Mouse (Mus musculus): ENCODE results near the gene Olfr638. TPM values are rescaled to one million over a fixed set of nuclear protein-coding genes. Genes with fewer than 3 reads are reported as not detected.
"Not testable (repeated sequence)": the region's sequence is repeated elsewhere in the genome, so short reads cannot be mapped to it uniquely, and the experiment has no call there.

Gene Olfr638
- polyA plus RNA-seq (2014; fragmentation: Nextera tagmentation; extraction: Ambion mirVana): not detected in 2 replicates

DNA sequence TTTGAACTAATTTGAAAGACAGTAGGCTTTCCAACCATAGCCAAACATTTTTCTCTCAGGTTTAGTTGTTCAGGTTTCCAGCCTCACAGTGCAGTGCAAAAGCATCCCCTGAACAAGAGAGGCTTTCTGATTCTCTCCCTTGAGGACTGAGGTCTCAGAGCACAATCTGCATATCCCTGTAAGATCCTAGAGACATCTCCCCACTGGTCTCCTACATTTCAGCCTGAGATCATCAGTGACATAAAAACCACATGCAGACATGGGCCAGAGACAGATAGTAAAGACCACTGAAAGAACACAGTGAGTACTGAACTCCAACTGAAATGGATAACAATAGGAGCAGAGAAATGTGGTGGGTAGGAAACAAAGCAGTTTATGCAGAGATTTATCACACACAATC, at the start of gene Olfr638:
Gene Olfr638, plus strand, starts transcription at position 301 of the 400 bp plus-strand sequence.
- H3K27me3 ChIP-seq (ENCODE audit: control insufficient read depth, insufficient read depth, low read length): no peaks in the 10 kb centered on the region
- no peak within 1 kb of the TSS for H3K4me3 ChIP-seq (ENCODE audit: low read depth, low read length)
- no peaks in the 10 kb centered on the region for H3K9me3 ChIP-seq (ENCODE audit: control insufficient read depth, low read length)
- no peak within 1 kb of the TSS for H3K4me2 ChIP-seq (ENCODE audit: low read depth, severe bottlenecking)
- DNase-seq (ENCODE audit: low spot score): no peak
- H3K9ac ChIP-seq (ENCODE audit: low read length): no peak within 1 kb of the TSS
- H3K36me3 ChIP-seq (ENCODE audit: control insufficient read depth, insufficient read depth, low read length): no peaks in the 10 kb centered on the region
- H3K27ac ChIP-seq (replicated peaks; ENCODE audit: low read depth, low read length): no peak within 1 kb of the TSS
- no peaks in the 10 kb centered on the region for H3K4me1 ChIP-seq (ENCODE audit: control insufficient read depth, insufficient read depth, low read length)
- no peak for ATAC-seq (ENCODE audit: insufficient number of reproducible peaks, low FRiP score, low TSS enrichment, low read depth)

- H3K9me3 ChIP-seq (ENCODE audit: control insufficient read depth, low read length); H3K36me3 ChIP-seq (ENCODE audit: control insufficient read depth, insufficient read depth, low read length); ATAC-seq (ENCODE audit: insufficient number of reproducible peaks, low FRiP score, low TSS enrichment, low read depth); H3K27me3 ChIP-seq (ENCODE audit: control insufficient read depth, insufficient read depth, low read length); H3K4me2 ChIP-seq (ENCODE audit: low read depth, severe bottlenecking); H3K27ac ChIP-seq (replicated peaks; ENCODE audit: low read depth, low read length); H3K9ac ChIP-seq (ENCODE audit: low read length); H3K4me3 ChIP-seq (ENCODE audit: low read depth, low read length); H3K4me1 ChIP-seq (ENCODE audit: control insufficient read depth, insufficient read depth, low read length); DNase-seq (ENCODE audit: low spot score): not testable (repeated sequence)
- 91% methylated on average over 22 of the region's 22 CpGs for WGBS
Measured at GRCm38 (mm10) chr7:103966873-103967272, 31.7 kb upstream of the Olfr638 start.

GRCm38 (mm10) chr7:103970852-103971251, 27.7 kb upstream of the Olfr638 start, which contains the start of gene Olfr635:
Gene Olfr635 (plus strand): TSS chr7:103971152.
- no peak within 1 kb of the TSS for H3K27ac ChIP-seq (replicated peaks; ENCODE audit: low read depth, low read length)
- no peaks in the 10 kb centered on the region for H3K9me3 ChIP-seq (ENCODE audit: control insufficient read depth, low read length)
- no peaks in the 10 kb centered on the region for H3K36me3 ChIP-seq (ENCODE audit: control insufficient read depth, insufficient read depth, low read length)
- no peak within 1 kb of the TSS for H3K4me2 ChIP-seq (ENCODE audit: low read depth, severe bottlenecking)
- no peak within 1 kb of the TSS for H3K4me3 ChIP-seq (ENCODE audit: low read depth, low read length)
- H3K9ac ChIP-seq (ENCODE audit: low read length): no peak within 1 kb of the TSS
- H3K4me1 ChIP-seq (ENCODE audit: control insufficient read depth, insufficient read depth, low read length): no peaks in the 10 kb centered on the region
- DNase-seq (ENCODE audit: low spot score) (no peak), ATAC-seq (ENCODE audit: insufficient number of reproducible peaks, low FRiP score, low TSS enrichment, low read depth) (no peak)
- no peaks in the 10 kb centered on the region for H3K27me3 ChIP-seq (ENCODE audit: control insufficient read depth, insufficient read depth, low read length)
- WGBS: 77% methylated on average over 1 of the region's 1 CpGs

DNA sequence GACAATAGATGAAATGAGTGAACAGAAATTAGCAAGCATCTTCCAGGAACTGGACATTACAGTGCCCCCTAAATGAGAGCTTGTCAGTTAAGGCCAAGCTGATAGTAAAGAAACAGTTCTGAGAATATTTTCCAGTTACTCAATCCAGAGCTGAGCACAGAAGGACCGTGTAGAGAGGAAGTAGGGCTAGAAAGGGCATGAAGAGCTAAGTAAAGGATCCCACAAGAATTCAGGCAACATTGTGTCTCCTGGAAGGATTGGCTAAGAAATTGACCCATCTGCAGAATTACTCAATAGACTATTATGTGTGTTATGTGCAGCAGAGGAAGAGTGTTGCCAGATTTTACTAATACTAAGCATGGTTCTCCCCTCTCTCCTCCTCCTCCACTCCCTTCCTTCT, 26.8 kb upstream of the Olfr638 start:
- Histone ChIP-seq H3K36me3 (ENCODE audit: control insufficient read depth, insufficient read depth, low read length) (no peaks in the 10 kb centered on the region), H3K9me3 (ENCODE audit: control insufficient read depth, low read length) (no peaks in the 10 kb centered on the region), H3K4me2 (ENCODE audit: low read depth, severe bottlenecking) (no peak overlapping the region), H3K27ac (replicated peaks; ENCODE audit: low read depth, low read length) (no peak overlapping the region), H3K4me3 (ENCODE audit: low read depth, low read length) (no peak overlapping the region), H3K4me1 (ENCODE audit: control insufficient read depth, insufficient read depth, low read length) (no peaks in the 10 kb centered on the region), H3K9ac (ENCODE audit: low read length) (no peak overlapping the region), H3K27me3 (ENCODE audit: control insufficient read depth, insufficient read depth, low read length) (no peaks in the 10 kb centered on the region)
- WGBS: 72% methylated on average over 1 of the region's 1 CpGs
- ATAC-seq (ENCODE audit: insufficient number of reproducible peaks, low FRiP score, low TSS enrichment, low read depth): no peak
- no peak for DNase-seq (ENCODE audit: low spot score)

- no peak overlapping the region for H3K4me2 ChIP-seq (ENCODE audit: low read depth, severe bottlenecking)
- no peaks in the 10 kb centered on the region for H3K4me1 ChIP-seq (ENCODE audit: control insufficient read depth, insufficient read depth, low read length)
- H3K9me3 ChIP-seq (ENCODE audit: control insufficient read depth, low read length): no peaks in the 10 kb centered on the region
- no peak overlapping the region for H3K9ac ChIP-seq (ENCODE audit: low read length)
- H3K4me3 ChIP-seq (ENCODE audit: low read depth, low read length): no peak overlapping the region
- no peak for ATAC-seq (ENCODE audit: insufficient number of reproducible peaks, low FRiP score, low TSS enrichment, low read depth)
- no peak overlapping the region for H3K27ac ChIP-seq (replicated peaks; ENCODE audit: low read depth, low read length)
- DNase-seq (ENCODE audit: low spot score): no peak
- H3K36me3 ChIP-seq (ENCODE audit: control insufficient read depth, insufficient read depth, low read length): no peaks in the 10 kb centered on the region
- no peaks in the 10 kb centered on the region for H3K27me3 ChIP-seq (ENCODE audit: control insufficient read depth, insufficient read depth, low read length)
Measured at GRCm38 (mm10) chr7:103999124-103999523, 578 bp downstream of the Olfr638 start.

DNA sequence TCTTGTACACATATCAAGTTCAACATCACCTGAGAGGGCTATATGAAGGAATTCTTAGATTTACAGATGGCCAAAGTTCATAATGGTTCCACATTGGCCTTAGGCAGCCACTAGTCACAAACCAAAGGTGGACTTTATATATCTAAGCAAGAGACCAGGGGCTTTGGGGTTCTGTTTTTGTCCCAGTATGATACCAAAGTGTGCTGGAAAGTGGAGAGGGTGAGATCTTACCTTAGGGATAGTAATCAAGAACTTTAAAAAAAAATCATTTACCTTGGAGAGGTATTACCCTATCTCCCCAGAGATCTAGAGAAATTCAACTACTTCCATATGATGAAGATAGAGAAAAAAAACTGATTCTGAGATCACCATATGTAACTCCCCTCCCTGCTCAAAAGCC, 18.7 kb downstream of the Olfr638 start, which contains the start of gene Olfr639:
Gene Olfr639, minus strand, starts transcription at position 101 of the 400 bp plus-strand sequence.
- H3K9me3 ChIP-seq (ENCODE audit: control insufficient read depth, low read length): no peaks in the 10 kb centered on the region
- no peak within 1 kb of the TSS for H3K4me2 ChIP-seq (ENCODE audit: low read depth, severe bottlenecking)
- no peak within 1 kb of the TSS for H3K9ac ChIP-seq (ENCODE audit: low read length)
- no peak within 1 kb of the TSS for H3K27ac ChIP-seq (replicated peaks; ENCODE audit: low read depth, low read length)
- H3K27me3 ChIP-seq (ENCODE audit: control insufficient read depth, insufficient read depth, low read length): no peaks in the 10 kb centered on the region
- H3K4me1 ChIP-seq (ENCODE audit: control insufficient read depth, insufficient read depth, low read length): no peaks in the 10 kb centered on the region
- H3K36me3 ChIP-seq (ENCODE audit: control insufficient read depth, insufficient read depth, low read length): no peaks in the 10 kb centered on the region
- H3K4me3 ChIP-seq (ENCODE audit: low read depth, low read length): no peak within 1 kb of the TSS
- no peak for DNase-seq (ENCODE audit: low spot score)
- no peak for ATAC-seq (ENCODE audit: insufficient number of reproducible peaks, low FRiP score, low TSS enrichment, low read depth)

DNA sequence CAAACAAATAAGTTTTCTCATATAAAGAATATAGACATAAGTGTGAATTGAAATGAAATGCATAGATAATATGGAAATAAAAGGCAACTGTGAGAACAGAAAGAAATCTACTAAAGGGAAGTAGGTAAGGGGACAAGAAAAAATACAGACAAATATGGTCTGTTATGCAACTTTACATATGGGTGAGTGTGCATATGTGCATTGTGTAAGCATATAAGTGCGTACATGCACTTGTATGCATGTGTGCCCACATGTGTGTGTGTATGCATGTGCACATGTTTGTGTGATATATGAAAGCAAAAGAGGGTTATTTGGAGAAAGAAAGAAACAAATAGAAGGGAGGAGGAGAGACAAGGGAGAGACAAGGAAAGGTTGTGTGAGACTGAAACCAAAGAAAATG, 20.4 kb downstream of the Olfr638 start:
- Histone ChIP-seq H3K36me3 (ENCODE audit: control insufficient read depth, insufficient read depth, low read length) (no peaks in the 10 kb centered on the region), H3K4me2 (ENCODE audit: low read depth, severe bottlenecking) (no peak overlapping the region), H3K4me1 (ENCODE audit: control insufficient read depth, insufficient read depth, low read length) (no peaks in the 10 kb centered on the region), H3K9ac (ENCODE audit: low read length) (no peak overlapping the region), H3K27ac (replicated peaks; ENCODE audit: low read depth, low read length) (no peak overlapping the region), H3K4me3 (ENCODE audit: low read depth, low read length) (no peak overlapping the region), H3K9me3 (ENCODE audit: control insufficient read depth, low read length) (no peaks in the 10 kb centered on the region), H3K27me3 (ENCODE audit: control insufficient read depth, insufficient read depth, low read length) (no peaks in the 10 kb centered on the region)
- ATAC-seq (ENCODE audit: insufficient number of reproducible peaks, low FRiP score, low TSS enrichment, low read depth) (no peak), DNase-seq (ENCODE audit: low spot score) (no peak)
- 88% methylated on average over 1 of the region's 1 CpGs for WGBS

DNA sequence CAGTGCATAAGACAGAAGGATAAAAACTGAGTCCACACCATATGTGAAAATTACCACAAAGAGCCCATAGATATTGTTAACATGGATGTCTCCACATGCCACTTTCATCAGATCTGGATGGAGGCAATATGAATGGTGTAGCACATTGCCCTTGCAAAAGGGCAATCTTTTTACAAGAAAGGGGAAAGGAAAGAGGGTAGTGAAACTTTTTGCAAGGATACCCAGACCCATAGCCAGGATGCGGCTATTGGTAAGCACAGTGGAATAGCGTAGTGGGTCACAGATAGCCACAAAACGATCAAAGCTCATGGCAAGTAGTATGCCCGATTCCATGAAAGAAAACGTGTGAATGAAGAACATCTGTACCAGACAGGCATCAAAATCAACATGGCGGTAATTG, 23.1 kb downstream of the Olfr638 start:
- Histone ChIP-seq H3K9ac (ENCODE audit: low read length) (no peak overlapping the region), H3K9me3 (ENCODE audit: control insufficient read depth, low read length) (no peaks in the 10 kb centered on the region), H3K36me3 (ENCODE audit: control insufficient read depth, insufficient read depth, low read length) (no peaks in the 10 kb centered on the region), H3K4me2 (ENCODE audit: low read depth, severe bottlenecking) (no peak overlapping the region), H3K4me3 (ENCODE audit: low read depth, low read length) (no peak overlapping the region), H3K27me3 (ENCODE audit: control insufficient read depth, insufficient read depth, low read length) (no peaks in the 10 kb centered on the region), H3K27ac (replicated peaks; ENCODE audit: low read depth, low read length) (no peak overlapping the region), H3K4me1 (ENCODE audit: control insufficient read depth, insufficient read depth, low read length) (no peaks in the 10 kb centered on the region)
- ATAC-seq (ENCODE audit: insufficient number of reproducible peaks, low FRiP score, low TSS enrichment, low read depth): no peak
- WGBS: 89% methylated on average over 6 of the region's 6 CpGs
- DNase-seq (ENCODE audit: low spot score): no peak

- 84% methylated on average over 6 of the region's 6 CpGs for WGBS
- H3K27ac ChIP-seq (replicated peaks; ENCODE audit: low read depth, low read length): no peak within 1 kb of the TSS
- no peak for DNase-seq (ENCODE audit: low spot score)
Measured at GRCm38 (mm10) chr7:104025473-104025872, 26.9 kb downstream of the Olfr638 start, which contains the start of gene Olfr640. Gene Olfr640 (minus strand): TSS chr7:104025573.

More at GRCm38 (mm10) chr7:104025473-104025872, 26.9 kb downstream of the Olfr638 start, which contains the start of gene Olfr640:
- H3K27me3 ChIP-seq (ENCODE audit: control insufficient read depth, insufficient read depth, low read length): no peaks in the 10 kb centered on the region
- H3K9me3 ChIP-seq (ENCODE audit: control insufficient read depth, low read length): no peaks in the 10 kb centered on the region
- no peaks in the 10 kb centered on the region for H3K36me3 ChIP-seq (ENCODE audit: control insufficient read depth, insufficient read depth, low read length)
- no peak within 1 kb of the TSS for H3K9ac ChIP-seq (ENCODE audit: low read length)
- H3K4me1 ChIP-seq (ENCODE audit: control insufficient read depth, insufficient read depth, low read length): no peaks in the 10 kb centered on the region
- ATAC-seq (ENCODE audit: insufficient number of reproducible peaks, low FRiP score, low TSS enrichment, low read depth): no peak
- H3K4me3 ChIP-seq (ENCODE audit: low read depth, low read length): no peak within 1 kb of the TSS
- H3K4me2 ChIP-seq (ENCODE audit: low read depth, severe bottlenecking): no peak within 1 kb of the TSS

All from limb, embryonic 11.5 days (tissue).